Mouse (Mus musculus) right cerebral cortex, postnatal 4 days (tissue): Measurements from ENCODE around the gene R3hdm4.
A peak's percentile ranks its signal among the peaks of the same experiment; 100 is the strongest.

ENCODE experiments used
- DNase-seq: peaks from one replicate; pipeline ENCODE4 v3.0.0-alpha.2; 2022

R3hdm4 gene

GRCm38 (mm10) chr10:79864351-79865188 lies 56.4 kb downstream of the R3hdm4 start:
- DNase-seq = no peak

- peak; percentile 29 for DNase-seq
These were observed 58.1 kb downstream of the R3hdm4 start for GRCm38 (mm10) chr10:79862925-79863324.

GRCm38 (mm10) chr10:79862049-79862788 lies 58.8 kb downstream of the R3hdm4 start:
- DNase-seq = peak; percentile 12

GRCm38 (mm10) chr10:79861230-79862048 lies 59.6 kb downstream of the R3hdm4 start:
- DNase-seq = no peak

GRCm38 (mm10) chr10:79860079-79860911 lies 60.7 kb downstream of the R3hdm4 start:
- no peak for DNase-seq
